Mouse (Mus musculus): ENCODE results near the gene Exoc4.

Gene Exoc4

DNA sequence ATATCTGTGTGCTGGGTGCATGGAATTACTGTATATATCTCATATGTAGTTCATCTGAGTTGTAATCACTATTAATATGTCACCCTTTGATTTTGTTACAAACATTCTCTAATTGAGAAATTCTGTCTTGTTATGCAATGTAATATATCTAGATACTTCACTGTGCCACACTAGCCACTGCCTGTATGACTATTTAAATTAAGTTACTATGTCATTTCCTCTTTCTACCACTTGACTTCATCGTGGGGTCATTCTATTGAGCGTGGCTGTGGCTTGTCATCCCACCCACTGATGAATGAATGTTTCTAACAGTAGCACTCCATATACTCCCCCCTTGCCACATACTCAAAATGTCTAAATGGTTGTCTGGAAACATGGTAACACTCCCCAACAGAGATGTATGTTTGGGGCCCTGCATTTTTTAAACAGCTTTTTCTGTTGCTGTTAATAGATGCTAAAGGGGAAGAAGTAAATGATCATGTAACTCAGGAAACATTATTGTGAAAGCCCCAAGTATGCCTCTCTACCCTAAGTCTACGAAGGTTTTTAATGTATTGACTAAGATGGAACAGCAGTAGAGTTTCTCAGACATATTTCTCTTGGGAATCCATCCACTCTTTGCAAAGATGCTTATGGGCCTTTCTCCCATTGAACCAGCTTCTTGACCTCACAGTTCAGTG lies 618.2 kb downstream of the Exoc4 start:
- DNase-seq (ENCODE audit: low spot score in 2 of 2): no peak

DNA sequence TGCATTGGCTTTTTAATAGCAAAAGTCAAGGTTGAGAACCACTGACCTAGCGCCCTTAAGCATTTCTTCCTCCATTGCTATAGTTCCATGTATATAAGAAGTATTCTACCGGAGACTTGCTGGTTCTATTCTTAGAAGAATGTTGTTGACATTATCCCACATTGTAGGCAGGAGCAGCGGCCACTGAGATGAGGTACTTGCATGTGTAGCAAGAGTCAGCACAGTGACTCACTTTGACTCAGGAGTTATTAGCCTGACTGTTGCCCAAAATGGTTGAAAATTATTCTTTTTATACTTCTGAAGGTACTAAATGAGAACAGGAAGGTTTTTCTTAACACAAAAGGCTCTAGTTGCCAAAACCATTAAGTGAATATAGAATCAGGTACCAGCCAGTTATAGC lies 620.4 kb downstream of the Exoc4 start:
- no peak for DNase-seq (ENCODE audit: low spot score in 2 of 2)

DNA sequence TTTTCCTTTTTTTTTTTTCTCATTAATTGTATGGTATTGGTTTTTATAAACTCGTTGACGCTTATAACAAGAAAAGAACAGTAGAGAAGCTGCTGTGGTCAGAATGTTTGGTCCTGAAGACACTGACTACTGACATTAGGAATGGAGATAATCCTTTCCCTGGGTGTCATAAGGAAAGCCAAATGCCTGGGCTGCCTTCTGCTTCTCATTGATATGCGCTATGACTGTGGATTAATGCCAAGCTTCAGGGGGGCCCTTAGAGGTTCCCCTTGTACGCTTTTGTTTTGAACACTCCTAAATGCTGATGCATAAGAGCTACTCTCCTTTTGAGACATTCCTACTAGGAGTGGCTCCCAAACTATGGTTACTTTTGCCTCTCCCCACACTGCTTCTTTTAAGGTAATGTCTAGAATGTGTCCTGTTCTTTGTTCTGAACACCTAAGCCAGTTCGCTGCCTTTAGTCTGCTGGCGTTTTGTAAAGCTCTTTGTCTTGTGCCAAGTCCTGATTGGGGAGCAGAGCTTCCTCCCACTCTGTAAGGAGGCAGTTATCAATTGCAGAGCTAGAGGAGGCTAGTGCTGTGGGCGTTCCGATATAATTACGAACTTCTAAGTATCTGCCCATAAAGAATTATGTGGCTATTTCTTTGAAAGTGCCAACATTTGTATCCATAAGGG lies 621.7 kb downstream of the Exoc4 start:
- DNase-seq (ENCODE audit: low spot score in 2 of 2): no peak

DNA sequence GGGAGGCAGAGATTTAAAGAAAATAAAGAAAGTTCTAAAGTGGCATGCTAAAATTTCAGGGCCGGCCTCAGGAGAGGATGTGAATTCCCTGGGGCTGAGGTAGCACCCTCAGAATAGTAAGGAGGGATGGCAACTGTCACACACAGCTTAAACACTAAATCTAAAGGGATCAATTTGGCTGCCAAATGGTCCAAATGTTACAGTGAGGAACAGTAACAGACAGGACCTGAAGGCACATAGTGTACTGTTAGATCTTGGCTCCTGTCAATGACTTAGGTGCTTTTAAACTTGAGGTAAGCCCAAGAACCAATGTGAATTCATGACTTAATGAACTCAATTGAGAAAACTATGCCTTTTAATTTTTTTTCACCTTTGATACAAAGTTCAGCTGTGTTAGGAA lies 622.4 kb downstream of the Exoc4 start:
- no peak for DNase-seq (ENCODE audit: low spot score in 2 of 2)

DNA sequence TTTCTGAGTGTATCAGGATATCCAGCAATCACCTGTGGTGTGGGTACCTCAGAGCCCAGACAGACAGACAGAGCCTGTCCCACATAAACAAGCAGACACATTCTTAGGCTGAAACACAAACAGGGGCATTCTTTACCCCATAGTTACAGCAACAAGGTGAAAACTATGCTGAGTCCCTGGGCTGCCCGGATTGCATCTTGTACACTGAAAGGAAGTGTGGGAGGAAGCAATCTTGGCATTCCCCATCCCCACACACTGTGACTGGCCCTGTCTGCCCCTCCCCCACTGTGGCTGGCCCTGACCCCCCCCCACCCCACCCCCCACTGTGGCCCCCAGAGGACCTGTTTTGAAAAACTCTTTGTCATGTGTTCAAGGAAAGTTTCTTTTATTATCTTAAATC lies 623.3 kb downstream of the Exoc4 start:
- no peak for DNase-seq (ENCODE audit: low spot score in 2 of 2)

DNA sequence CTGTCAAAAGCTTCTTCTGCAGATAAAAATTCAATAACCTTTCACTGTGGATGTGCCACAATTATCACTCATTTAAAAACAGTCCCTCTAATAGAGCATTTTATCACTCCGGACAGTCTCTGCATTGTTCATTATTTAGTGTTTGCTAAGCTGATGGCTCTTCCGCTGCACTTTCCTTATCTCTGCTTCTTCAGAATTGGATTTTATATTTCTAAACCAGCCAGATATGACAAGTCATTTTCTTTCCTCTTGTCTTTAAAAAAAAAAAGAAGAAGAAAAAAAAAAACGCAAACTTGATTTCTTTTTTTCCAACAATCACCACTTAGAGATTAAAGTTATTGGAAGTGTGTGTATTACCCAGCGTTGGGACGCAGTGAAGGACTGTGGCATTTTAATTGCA lies 624.1 kb downstream of the Exoc4 start:
- no peak for DNase-seq (ENCODE audit: low spot score in 2 of 2)

DNA sequence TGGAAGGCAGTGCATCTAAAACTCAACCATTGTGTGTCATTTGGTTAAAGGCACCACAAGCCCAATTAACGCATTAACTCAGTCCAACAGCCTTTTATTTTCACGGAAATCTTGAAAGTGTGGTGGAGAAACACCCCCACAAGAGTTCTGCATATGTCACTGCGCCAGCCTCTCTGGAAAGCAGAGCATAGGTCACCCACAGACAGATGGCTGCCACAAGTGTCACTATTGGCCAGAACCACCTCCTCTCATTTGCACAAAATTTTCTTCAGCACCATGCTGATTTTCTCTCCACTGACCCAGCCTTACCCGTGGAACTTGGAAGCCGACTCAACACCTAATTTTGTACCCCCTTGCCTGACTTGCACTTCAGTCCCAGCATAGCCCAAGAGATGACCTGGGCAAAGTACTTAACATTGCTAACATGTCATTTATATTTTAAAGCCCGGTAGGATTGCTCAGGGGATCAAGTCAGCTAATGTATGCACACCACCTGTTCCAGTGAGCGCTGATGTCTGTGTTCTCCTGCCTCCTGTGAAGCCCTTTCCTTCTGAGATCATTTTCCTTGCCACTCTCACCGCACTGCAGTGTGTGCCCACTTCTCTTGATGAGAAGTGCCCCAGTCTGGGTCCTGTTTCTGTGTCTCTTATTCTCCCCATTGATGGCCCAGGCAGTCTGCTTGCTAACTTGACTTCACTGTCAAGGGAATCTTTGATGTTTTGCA lies 625.6 kb downstream of the Exoc4 start:
- no peak for DNase-seq (ENCODE audit: low spot score in 2 of 2)

DNA sequence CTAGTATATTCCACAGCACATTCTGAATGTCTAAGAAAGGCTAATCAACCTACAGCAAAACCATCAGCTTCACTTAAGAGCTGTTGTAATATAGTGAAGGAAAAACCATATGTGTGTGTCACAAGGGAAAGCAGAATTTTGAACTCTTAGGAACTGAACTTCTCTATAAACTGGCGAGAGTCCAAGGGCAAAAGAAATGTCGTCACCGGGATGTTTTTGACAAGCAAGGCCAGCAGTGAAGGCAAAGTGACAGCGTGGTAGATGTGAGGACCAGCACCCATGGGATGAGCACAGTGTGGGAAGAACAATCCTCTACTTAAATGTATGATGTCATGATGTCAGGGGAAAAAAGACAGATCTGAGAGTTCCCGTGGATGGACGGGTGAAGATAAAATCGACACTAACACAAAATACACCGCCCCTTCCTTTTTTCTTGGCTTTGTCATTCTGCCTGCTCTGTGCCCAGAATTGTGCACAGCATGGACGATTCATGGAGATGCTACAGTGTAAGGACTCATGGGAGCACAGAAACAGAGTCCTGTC lies 635.3 kb downstream of the Exoc4 start:
- no peak for DNase-seq (ENCODE audit: low spot score in 2 of 2)

DNA sequence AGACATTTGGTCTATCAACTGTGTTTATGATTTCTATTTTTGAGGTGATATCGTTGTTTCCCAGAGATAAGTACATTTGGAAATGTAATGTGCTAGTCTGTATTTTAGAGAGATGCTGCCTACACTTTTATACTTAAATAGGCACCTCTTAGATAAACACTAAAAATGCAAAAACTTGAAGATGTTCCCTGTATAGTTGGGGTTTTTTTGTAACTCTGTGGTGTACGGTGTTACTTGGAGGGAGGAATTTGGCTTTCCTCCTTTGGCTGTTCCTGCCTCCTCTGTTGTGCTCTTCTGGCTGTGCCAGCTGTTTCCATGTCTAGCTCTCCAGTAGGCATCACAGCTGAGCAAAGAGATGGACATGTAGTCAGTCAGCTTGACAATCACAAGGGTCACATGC lies 638.1 kb downstream of the Exoc4 start:
- peak in 1 of 2 experiments; percentile 49 for DNase-seq (ENCODE audit: low spot score in 2 of 2)

DNA sequence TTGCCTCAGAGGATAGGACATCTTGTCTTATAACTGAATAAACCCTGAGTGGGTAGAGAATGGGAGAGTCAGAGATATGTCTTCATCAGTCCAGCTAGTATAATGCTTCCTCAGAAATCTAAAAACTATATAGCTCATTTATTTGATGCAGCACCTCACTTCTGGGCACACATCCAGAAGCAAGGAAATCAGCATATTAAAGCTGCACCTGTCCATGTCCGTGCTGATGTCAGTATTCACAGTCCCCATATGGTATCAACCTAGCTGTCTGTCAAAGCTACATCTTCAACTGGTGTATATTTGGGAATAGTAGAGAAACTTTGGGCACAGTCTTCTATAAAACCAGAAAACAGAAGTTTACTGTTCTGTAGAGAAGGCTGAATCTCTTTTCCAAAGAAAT lies 642.0 kb downstream of the Exoc4 start:
- no peak for DNase-seq (ENCODE audit: low spot score in 2 of 2)

DNA sequence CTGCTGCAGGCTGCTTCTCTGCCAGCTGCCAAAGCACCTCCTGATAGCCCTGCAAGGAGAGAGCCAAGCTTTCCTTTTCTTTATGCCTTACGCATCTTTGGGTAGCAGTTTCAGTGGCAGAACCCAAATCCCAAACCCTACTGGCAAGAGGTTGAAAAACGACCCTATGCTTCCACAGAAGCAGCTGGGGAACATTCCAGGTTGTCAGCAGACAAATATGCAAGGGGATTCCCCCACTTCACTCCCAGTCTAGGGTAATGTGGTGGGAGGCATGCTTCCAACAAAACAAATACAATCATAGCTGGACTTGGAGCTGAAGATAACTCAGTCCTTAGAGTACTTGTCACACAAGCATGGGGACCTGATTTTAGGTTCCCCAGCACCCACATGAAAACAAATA lies 643.3 kb downstream of the Exoc4 start:
- no peak for DNase-seq (ENCODE audit: low spot score in 2 of 2)

DNA sequence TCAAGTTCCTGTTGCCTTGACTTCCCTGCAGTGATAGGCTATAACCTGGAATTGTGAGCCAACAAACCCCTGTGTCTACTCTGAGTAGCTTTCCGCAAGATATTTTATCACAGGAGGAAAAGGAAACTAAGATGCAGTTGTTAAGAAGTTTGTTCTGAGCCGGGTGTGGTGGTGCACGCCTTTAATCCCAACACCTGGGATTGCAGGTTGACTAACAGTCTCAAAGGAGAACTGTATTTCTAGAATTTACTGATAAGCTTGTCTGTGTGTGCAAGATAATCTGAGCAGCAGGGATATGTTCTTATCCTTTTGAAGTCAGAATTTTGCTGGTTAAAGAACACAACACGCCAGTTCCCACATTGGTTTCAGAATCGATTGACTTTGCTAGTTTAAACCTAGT lies 651.1 kb downstream of the Exoc4 start:
- no peak for DNase-seq (ENCODE audit: low spot score in 2 of 2)

DNA sequence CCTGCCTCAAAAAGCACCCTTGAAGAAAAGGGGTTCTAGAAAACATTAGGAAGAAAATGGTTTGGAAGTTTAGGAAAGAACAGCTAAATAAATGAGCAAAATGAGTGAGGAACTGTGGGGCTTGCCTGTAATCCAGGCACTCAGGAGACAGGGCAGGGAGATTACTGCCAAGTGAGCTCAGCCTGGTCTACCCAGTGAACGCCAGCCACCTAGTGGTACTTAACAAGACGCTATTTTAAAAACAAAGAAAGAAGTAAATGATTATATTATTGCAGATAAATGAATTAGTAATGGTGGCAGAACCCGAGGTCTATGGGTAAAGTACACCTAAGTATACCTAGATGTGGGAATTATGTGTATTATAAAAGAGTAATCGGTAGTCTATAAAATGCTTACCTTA lies 651.7 kb downstream of the Exoc4 start:
- DNase-seq (ENCODE audit: low spot score in 2 of 2): no peak

DNA sequence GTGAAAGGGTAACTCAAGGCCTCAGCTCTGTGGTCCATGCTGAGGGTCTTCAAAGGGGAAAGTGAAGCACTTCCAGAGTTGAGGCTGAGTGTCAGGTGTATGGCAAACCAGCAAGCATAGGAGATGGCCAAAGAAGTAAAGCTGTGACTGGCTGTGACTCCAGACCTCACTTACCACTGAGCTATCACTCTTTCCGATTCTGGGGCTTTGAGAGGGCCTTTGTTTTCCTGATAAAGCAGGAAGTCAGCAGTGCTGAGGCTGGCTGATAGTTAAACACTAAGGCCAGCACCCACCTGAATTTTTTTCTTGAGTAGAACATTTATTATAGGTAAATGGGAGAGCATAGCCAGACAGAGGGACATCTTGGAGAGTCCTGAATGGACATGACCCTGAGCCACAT lies 656.2 kb downstream of the Exoc4 start:
- DNase-seq (ENCODE audit: low spot score in 2 of 2): no peak

DNA sequence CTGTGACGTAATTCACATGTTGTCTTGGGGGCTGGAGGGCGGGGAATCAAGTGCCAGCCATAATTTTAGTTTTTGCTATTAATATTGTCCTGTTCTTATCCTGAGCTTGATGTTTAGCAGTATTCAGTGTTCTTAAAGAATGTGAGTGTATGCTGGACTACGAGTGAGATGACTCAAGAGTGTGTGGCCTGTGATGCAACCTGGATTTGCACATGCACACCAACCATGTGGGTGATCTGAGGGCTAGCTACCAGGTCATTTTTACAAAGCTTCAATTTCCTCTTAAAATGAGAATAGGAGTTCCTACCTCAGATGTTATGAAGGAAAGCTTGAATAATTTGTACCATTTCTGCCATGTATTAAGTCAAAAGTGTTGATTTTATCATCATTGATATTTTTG lies 661.8 kb downstream of the Exoc4 start:
- DNase-seq (ENCODE audit: low spot score in 2 of 2): no peak

DNA sequence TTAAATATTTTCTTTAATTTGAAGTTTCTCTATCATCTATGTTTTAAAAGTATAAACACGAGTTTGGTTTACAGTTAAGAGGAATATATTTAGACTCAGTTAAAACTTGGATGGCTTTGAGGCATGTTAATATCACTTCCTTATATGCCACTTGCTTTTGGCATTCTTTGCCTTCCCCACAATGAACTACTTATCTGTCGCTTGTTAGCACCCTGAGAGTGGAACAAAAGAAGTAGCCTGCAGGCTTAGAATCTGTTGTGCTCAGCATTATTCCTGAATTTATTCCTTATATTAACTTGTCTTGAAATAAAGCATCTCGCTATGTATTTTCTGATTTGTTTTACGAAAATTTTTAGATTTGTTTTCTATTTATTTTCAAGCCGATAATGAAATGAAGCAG lies 664.2 kb downstream of the Exoc4 start:
- no peak for DNase-seq (ENCODE audit: low spot score in 2 of 2)

DNA sequence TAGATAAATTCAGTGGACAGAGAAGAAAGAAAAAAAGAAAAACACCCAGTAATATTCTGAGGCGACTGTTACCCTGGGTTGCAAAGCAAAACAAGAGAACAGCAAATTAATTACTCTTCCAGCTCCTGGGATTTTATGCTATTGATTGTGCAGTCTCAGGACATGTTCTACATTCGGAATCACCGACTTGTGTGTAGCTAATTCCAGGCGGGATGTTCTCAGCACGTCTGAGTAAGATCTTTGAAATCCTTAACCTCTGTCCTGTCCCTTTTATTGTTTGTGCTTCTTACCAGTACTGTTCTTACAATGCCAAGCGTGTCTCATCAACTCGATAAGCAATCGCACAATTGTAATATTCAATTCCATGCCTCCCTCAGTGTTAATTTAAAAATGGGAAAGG lies 664.6 kb downstream of the Exoc4 start:
- no peak for DNase-seq (ENCODE audit: low spot score in 2 of 2)

DNA sequence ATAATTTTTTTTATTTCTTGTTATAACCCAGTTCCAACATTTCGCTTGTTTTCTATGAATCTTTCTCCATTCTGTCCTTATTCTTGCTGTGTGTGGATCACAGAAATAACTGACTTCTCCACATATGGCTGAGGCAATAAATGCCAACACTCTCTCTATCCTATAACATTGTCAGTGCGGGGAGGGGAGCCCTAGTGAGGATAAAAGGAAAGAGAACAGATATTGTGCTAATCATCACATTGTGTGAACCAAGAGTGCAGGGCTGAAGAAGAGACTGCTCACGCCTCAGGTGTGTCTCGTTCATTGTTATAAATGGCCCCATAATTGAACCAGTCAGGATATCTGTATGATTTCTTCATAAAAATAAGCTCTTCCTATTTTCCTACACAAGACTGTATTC lies 665.1 kb downstream of the Exoc4 start:
- DNase-seq (ENCODE audit: low spot score in 2 of 2): peak in 1 of 2 experiments; percentile 7

DNA sequence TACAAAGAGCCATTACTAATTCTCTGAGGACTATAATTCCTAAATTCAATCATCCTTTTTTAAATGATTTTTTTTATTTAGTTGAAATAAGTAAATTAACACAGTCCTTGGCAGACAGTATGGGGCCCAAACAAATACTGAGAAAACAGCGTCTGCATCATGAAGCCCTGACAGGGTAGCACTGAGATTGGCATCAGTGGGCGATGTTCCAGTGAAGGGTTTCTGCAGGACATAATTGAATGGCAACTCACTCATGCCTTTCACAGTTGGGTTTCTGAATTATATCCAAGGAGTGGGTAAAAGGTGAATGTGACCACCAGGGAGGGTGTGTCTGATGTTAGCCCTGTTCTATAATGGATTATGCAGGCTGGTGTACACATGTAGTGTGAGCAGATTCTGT lies 674.7 kb downstream of the Exoc4 start:
- DNase-seq (ENCODE audit: low spot score in 2 of 2): no peak

DNA sequence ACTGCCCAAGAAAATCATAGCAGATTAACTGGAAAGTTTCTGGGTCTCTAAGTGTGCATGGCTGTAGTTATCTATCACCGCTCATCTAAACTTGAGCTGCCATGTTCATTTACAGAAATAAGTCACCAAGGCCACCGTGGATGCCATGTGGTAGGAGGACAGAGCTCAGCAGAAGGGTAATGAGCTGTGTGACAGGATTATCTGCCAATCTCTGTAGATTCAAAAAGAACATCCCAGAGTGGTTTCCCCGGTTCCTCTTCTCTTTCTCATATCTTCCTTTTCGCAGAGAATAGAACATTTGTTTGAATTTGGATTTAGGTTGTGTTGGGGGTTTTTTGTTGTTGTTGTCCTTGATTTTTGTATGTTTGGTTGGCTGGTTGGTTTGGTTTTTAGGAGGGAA lies 676.0 kb downstream of the Exoc4 start:
- DNase-seq (ENCODE audit: low spot score in 2 of 2): no peak

DNA sequence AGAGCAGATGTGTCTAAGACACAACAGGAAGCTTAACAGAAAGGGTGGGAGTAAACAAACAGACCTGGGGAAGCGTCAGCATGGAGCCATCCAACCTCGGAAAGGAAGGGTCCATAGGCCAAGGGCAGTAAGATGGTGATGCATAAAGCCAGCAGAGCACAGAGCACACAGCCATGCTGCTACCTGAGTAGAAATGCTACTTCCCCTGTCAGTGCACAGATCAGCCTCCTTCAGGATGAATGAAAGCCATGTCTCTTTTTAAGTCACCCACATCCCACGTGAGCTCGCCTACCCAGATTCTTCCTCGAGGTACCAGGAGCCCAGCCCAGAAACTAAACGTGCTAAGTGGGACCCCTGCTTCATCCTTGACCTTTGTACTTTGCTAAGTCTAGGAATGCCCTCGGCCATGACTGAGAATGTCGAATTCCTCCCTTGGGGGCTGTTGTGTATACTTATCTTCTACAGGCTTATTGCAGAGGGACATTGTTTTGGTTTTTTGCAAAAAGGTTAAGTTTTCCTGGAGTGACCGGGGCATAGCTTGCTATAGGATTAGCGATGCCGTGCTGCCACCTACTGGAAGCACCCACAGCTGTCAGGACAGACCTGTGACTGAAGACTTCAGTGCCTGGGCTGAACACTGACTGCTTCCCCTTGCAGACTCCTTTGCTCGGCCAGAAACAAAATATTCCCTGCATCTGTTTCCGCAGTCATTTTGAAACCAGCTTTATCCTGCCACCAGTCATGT lies 680.6 kb downstream of the Exoc4 start:
- DNase-seq (ENCODE audit: low spot score in 2 of 2): peak; percentile 77 to 84

All from frontal cortex, postnatal 36 days (tissue).